Mouse (Mus musculus) NIH3T3 (cell line): ENCODE data around the gene Arid1a.
A peak's percentile ranks its signal among the peaks of the same experiment; 100 is the strongest.
"Not testable (repeated sequence)": the region's sequence is repeated elsewhere in the genome, so short reads cannot be mapped to it uniquely, and the experiment has no call there.

ENCODE experiments used
- DNase-seq: peaks from one replicate; pipeline ENCODE4 v3.0.0-alpha.2; 2012; ENCODE audit warnings: low read depth

Arid1a gene

DNA sequence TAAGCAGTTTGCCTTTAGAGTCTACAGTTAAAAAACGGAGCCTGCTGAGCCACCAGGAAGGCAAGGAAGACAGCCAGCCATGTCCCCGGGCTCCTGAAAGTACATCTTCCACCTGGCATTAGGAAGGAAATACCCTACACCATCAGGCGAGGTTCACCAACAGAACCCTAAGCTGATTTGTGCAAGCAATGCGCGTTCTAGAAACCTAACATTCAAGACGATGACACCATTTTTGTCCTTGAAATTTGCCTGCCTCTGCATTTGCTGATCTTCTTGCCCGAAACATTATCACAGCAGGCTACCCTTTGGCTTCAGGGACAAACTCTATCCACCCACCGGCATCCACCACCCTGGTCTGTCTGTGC is 82.3 kb downstream of the Arid1a start:
- DNase-seq: no peak

DNA sequence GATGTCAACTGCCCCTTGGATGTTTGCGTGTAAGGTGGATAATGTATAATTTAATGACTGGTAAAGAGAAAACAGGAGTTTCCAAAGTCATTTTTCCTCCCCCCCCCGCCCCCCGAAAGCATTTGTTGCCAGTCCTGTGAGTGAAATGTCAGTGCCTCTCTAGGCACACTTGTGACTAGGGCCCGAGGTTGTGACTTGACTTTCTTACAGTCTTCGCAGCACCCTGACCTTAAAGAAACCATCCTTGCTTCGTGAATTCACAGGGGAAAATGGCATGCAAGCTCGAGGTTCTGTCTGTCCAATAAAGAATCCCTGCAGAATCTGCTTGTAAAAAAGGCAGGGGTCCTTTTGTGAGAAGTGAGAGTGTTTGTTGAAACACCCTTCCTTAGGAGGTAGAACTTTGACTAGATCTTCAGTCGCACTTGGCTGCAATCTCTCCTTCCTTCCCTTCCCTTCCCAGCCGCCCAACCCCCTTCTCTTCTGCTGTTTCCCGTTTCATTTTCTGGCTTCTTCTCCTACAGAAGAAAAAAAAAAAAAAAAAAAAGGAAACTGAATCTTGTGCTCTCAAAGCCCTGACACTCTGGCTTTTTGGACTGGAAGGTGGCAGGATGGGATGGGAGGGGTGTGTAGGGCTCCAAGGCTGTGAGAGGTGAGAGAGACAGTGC is 82.8 kb downstream of the Arid1a start:
- peak; percentile 65 for DNase-seq

DNA sequence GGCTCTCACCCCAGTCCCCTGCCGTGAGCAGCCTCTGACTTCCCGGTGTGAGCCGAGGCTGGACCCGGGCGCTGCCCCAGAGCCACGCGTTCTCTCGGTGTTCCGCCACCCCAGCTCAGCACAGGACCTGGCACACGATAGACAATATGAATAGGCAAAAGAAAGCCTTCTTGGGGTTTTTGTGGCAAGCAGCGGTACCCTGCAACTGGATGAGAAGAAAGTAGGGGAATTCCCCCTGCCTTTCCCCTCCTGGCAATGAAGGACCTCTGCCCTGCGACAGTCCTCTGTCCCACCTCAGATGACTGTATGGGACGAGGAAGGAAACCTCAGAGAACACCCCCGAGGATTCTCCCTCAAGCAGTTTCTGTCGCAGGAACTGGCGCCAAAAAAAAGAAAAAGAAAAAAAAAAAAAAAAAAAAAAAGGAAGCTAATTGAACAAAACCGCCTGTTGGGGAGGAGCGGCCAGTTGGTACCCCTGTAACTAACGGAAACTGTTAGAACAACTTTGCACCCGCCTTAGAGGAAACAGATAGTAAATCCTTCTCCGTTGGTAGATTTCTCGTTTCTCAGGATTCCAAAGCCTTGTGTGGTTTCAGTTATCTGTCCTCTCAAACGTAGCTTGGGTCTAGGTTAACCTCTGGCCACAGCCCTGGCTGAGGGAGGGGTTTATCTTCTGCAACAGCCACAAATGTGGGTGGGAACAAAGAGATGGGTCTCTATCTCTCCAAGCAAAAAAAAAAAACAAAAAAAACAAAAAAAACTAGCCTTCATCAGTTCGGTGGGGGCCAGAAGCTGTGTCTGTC is 83.5 kb downstream of the Arid1a start:
- peak; percentile 41 for DNase-seq

GRCm38 (mm10) chr4:133671881-133672844 is 84.4 kb downstream of the Arid1a start, which contains the start of gene Pigv:
Pigv (minus strand) TSS chr4:133672647.
- DNase-seq: peak; percentile 93

GRCm38 (mm10) chr4:133671184-133671880 is 85.2 kb downstream of the Arid1a start:
- peak; percentile 88 for DNase-seq

DNA sequence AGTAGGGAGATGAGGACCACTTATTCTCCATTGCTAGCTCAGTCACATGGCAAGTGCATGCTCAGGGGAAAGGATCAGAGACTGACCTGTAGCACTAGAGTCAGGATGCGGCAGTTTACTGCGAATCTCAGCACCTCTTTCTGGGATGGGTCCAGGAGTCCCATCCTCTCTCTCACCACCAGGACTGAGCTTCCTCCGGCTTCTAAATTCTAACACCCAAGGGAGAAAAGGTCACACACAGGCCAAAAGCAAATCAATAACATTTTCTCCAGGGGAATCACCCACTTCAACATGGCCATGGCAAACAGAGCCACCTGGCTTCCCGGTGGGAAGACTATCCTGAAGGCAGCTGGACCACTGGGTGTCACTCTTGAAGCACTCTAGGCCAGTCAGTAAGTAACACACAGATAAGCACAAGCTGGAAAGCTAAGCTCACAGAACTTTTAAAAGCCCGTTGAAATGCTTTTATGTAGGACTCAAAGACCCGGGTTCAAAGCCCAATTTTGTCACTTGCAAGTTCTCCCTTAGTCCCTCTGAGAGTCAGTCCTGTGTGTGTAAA is 86.8 kb downstream of the Arid1a start:
- DNase-seq: peak; percentile 49

GRCm38 (mm10) chr4:133668537-133668936 is 88.0 kb downstream of the Arid1a start:
- peak; percentile 19 for DNase-seq

- no peak for DNase-seq
Observed at GRCm38 (mm10) chr4:133666199-133666598, 90.4 kb downstream of the Arid1a start.

- DNase-seq: no peak
Observed at GRCm38 (mm10) chr4:133665118-133665517, 91.5 kb downstream of the Arid1a start.

DNA sequence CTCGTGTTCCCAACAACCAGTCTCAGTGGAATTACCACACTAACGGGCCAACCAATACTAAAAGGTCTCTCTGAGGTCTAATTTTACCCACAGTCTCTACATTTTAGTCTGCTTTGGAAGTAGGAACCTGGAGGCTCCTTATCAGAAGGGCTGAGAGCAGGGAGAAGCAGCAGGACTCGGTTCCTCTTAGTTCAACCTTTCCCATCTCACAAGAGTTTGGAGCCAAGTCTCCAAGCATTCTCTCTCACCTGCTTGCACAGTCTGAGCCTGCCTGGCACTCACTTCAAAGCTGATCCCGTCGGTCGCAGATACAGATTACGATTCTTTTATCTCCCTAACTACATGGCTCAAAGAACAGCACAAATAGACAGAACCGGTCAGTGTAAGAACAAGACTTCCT is 93.6 kb downstream of the Arid1a start:
- no peak for DNase-seq

DNA sequence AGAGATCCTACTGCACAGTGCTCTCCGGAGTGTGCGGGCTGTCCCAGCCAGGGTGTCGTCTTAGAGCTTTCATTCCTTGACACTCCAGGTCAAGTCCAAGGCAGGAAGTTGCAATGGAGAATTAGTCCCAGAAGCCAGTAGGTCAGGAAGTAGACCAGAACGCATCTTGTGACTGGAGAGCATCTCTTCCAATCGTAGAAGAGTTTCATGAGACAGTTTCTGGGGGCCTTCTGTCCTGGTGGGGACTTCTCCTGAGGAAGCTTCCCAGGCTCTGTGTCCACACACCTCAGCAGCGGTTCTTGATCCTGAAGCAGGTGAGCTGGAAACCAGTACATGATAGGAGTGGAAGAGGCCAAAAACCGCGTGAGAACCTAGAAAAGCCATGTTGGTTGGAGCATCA is 94.1 kb downstream of the Arid1a start:
- no peak for DNase-seq

- DNase-seq: peak; percentile 82
Observed at GRCm38 (mm10) chr4:133660193-133661155, 96.1 kb downstream of the Arid1a start.

GRCm38 (mm10) chr4:133659497-133660192 is 96.9 kb downstream of the Arid1a start:
- DNase-seq: peak; percentile 46

DNA sequence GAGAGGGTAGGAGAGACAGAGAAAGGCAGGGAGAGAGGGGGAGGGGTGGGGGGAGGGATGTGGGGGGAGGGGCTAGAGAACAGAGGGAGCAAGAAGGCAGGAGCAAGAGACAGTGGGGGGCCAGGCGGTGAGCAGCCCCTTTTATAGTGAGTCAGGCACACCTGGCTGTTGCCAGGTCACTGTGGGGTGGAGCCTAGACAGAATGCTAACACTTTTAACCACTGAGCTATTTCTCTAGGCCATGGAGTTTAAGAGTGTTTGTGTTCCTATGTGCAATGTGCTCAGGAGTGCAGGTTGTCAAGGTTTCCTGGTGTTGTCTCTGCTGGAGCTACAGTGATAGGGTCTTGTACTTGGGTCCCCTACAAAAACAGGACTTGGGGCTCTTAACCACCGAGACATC is 97.8 kb downstream of the Arid1a start:
- no peak for DNase-seq

DNA sequence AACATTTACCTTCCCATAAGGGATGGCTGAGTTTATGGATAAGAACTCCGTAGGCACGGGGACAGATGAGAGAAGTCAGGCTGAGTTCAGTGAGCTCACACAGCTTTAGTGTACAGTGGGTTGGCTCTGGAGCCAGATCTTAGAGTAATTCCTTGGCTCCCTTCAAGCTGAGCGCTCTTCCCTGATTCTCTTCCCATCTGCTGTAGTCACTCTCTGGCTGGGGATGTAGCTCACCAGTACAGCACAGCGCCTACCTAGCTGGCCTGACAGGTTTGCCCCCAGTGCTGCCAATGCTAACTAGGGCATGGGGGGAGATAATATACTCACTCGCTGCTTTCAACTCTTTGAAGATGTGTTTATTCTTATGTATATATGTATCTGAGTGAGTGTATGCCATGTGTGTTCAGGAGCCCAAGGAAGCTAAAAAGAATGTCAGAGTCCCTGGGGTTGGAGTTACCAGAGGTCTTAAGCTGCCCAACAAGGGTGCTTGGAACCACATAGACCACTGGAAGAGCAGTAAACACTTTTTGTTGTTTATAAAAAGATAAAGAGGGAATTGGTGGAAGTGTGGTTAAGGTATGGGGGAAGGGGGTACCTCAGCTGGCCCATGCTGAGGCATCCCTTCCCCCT is 98.6 kb downstream of the Arid1a start:
- no peak for DNase-seq

GRCm38 (mm10) chr4:133656997-133657396 is 99.6 kb downstream of the Arid1a start:
- DNase-seq: no peak

- no peak for DNase-seq
Observed at GRCm38 (mm10) chr4:133656294-133656693, 100.3 kb downstream of the Arid1a start.

- not testable (repeated sequence) for DNase-seq
Observed at GRCm38 (mm10) chr4:133654070-133654469, 102.5 kb downstream of the Arid1a start.

DNA sequence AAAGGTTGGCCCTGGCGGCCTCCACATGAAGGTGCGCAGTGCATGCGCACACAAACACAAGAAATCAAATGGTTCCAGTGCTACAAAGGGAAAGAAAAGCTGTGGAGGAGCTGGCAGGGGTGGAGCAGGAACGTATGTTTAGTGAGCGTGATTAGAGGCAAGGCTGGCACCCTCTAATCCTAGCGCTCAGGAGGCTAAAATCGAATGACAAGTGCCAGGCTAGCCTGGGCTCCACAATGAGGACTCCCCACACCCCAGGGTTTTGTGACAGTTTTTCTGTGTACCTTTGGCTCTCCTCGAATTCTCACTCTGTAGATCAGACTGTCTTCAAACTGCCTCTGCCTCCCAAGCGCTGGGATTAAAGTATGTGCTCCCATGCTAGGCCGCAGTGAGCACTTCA is 103.8 kb downstream of the Arid1a start:
- DNase-seq: no peak
